Mouse (Mus musculus) gastrocnemius, postnatal 4 days (tissue): ENCODE measurements at regions not wholly inside any gene's neighbourhood (a gene's known extent, or its start where the extent isn't known, plus 50 kb on each side); places are given as distances from the start of the nearest gene placed in this dataset.

Experiments used
- DNase-seq, 2 experiments: peaks; one replicate each; pipeline ENCODE4 v3.0.0; 2021 to 2022; ENCODE audit warnings: low spot score in 2 of 2, mixed read lengths in 2 of 2

GRCm38 (mm10) chr9:23535872-23536271, 313.0 kb downstream of the Bmper start:
- DNase-seq = no peak

GRCm38 (mm10) chr9:23538051-23538450, 315.2 kb downstream of the Bmper start:
- DNase-seq = no peak

DNA sequence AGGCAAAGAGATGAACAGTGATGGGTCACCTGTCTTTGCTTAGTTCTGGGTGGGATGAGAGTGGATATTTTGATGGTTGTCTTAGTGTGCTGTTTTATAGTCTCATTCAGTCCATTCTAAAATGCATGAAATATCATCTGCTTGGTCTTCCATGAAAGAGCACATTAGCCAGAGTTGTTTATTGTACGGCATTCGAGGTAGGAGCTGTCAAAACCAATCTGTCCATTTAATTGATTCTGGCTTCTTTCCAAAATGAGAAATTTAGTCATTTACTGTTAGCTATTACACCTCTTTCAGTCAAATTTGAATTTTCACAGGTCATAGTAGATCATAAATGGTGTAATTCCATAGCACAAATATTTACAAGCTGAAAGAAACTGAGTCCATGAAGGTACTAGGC, 328.8 kb downstream of the Bmper start:
- no peak for DNase-seq

- DNase-seq = no peak
Observed at GRCm38 (mm10) chr9:23553766-23554165, 330.9 kb downstream of the Bmper start.

DNA sequence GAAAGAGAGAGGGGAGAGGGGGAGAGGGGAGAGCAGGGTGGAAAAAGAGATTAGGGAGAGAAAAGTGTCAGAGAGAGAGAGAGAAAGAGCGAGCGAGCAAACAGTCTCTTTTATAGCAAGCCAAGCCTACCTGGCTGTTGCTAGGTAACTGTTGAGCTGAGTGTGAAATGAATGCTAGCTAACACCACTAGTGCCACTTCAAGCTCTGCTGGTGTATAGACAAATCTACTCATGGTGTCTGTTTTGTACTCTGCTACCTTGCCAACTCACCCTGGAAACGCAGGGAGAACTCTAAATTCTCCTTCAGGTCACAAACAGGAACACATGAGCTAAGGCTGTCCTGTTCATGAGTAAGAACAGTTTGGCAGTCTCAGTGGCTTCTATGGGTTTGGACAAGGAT, 334.7 kb downstream of the Bmper start:
- no peak for DNase-seq

- DNase-seq = no peak
Observed at GRCm38 (mm10) chr9:23561924-23562323, 339.0 kb downstream of the Bmper start.

GRCm38 (mm10) chr9:23567081-23567480, 344.2 kb downstream of the Bmper start:
- DNase-seq = no peak

- no peak for DNase-seq
Observed at GRCm38 (mm10) chr9:23570150-23570549, 347.3 kb downstream of the Bmper start.

DNA sequence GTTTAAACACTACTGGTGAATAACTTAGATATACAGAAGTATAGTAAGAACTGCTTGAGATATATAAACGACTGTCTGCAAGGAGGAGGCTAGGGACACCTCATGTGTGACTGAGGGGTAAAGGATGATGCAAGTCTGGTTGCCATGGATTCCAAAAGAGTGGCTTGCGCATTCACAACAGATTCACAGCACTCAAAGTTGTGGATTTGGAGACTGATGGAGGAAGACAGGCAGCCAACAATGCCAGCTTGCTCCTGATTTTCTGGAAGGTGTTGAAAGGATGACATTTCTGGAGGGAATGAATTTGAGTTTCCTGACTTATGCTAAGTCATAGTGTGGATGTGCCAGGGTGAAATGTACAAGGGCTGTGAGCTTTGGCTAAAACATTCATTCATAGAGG, 353.4 kb downstream of the Bmper start:
- no peak for DNase-seq

DNA sequence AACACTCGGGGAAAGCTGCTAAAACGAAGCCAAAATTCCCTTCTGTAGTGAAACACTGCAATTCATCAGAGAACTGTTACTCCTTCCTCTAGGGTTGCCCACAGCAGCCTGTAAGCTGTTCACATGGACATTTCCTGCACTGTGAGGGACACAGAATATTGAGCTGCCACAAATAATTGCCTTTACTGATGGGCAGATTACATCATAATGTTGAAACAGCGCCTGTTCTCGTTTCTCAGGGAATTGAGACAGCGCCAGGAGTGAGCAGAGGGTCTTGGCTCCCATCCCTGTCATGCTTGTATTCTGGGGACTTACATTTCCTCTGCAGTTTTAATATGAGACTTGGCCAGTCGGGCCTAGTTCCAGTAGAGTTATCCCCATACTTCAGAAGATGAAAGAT, 357.3 kb downstream of the Bmper start:
- no peak for DNase-seq

GRCm38 (mm10) chr9:23581039-23581606, 358.2 kb downstream of the Bmper start:
- peak; percentile 49 to 73 for DNase-seq

- no peak for DNase-seq
Observed at GRCm38 (mm10) chr9:23584561-23584960, 361.7 kb downstream of the Bmper start.

- DNase-seq = no peak
Observed at GRCm38 (mm10) chr9:23589024-23589423, 366.1 kb downstream of the Bmper start.

GRCm38 (mm10) chr9:23591906-23592305, 369.0 kb downstream of the Bmper start:
- no peak for DNase-seq

DNA sequence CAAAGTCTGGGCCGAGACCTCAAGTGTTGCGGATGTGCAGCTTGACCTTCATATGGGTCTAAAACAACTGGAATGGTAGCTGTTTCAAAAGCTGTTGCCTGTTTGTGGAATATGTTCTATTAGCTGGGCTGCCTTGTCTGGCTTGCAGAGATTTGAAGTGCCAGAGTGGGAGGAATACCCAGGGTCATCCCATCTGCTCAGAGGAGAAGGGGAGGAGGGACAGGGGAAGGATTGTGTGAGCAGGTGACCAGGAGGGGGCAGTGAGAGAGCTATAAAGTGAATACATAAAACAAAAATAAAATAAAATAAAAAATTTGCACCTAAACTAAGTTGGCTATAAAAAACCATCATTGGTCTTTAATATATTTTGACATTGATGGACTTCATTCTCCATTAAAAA, 377.7 kb downstream of the Bmper start:
- no peak for DNase-seq
